Mouse (Mus musculus): ENCODE data around the gene Rpl12.

Gene Rpl12

DNA sequence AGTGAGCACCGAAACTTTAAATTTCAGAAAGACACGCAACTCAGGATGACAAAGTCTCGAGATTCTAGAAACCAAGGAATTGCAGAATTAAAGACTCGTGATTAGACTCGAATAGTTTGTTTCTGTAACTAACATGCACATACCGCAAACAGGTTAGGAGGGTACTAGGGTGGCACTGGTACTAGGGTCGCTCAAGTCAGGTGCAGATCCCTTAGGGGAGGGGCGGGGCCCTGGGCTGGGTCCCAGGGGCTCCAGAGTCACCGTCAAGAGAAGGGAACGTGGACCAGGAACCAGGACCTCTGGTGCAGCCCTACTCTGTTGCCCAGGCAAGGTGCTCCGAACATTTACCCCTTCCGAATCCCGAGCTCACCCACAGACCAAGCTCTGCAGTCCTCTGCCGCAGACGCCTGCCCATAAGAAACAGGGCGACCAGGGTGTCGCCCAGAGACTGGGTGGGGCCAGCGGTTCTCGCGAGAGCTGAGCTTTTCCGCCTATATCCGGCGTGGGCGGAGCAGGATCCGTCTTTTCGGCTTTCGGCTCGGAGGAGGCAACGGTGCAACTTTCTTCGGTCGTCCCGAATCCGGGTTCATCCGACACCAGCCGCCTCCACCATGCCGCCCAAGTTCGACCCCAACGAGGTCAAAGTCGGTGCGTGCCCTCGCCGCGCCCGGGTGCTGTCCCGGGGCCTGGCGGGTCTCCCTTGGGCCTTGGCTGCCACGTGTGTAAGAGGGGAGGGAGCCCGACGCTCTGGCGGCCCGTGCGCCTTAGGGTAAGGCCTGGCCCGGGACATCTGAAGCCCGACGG, at the start of gene Rpl12, which contains the start of gene Lrsam1:
Rpl12 (plus strand) TSS at position 368 of the 804 bp plus-strand sequence.
Lrsam1 (minus strand) TSS at position 423 of the 804 bp plus-strand sequence.
- DNase-seq (ENCODE audit: low spot score): peak; percentile 95

DNA sequence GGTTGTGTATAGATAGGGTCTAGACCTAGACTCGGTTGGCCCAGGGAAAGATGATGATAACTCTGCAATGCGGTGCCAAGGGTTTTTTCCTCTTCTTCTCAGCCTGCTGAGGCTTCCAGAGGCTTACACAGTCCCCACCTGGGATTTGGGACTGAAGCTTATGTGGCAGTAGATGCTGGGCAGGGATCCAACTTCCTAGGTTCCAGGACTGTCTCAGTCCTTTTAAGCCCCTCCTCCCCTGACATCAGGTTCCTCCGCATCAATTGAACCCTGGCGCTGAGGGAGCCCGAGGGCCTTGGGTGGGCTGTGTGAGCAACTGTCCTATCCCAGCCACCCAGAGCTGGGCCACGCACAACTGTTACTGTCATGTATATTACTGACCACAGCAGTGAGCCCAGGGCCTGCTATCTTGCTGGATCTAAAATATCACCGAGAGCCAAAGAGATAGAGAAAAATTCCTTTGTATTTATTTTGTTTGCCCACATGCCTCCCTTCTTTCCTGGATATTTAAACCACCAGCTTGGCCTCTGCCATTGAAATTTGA, 49.6 kb upstream of the Rpl12 start:
- no peak for DNase-seq (ENCODE audit: low spot score)

DNA sequence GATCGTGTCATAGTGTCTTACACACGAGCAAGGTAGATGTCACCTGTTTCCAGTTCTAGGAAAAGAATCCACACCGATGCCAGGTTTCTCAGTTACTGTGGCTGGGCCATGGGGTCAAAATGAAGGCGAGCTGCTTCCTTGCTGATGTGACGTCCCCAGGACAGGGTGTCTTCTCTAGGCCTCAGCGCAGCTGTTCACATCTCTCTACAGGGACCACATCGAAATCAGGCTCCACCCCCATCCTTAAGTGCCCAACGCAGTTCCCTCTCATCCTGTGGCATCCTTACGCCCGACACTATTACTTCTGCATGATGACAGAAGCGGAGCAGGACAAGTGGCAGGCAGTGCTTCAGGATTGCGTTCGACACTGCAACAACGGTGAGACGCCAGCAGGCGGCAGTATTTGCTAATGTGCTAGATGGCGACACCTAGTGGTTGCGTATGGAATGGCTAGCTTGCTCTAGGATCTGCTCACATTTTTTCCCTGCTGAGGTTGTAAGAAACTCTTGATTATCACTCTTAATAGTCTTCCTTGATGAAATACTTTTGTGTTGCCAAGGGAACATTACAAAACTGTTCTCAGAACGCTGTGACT, 49.1 kb upstream of the Rpl12 start:
- peak; percentile 97 for DNase-seq (ENCODE audit: low spot score)

DNA sequence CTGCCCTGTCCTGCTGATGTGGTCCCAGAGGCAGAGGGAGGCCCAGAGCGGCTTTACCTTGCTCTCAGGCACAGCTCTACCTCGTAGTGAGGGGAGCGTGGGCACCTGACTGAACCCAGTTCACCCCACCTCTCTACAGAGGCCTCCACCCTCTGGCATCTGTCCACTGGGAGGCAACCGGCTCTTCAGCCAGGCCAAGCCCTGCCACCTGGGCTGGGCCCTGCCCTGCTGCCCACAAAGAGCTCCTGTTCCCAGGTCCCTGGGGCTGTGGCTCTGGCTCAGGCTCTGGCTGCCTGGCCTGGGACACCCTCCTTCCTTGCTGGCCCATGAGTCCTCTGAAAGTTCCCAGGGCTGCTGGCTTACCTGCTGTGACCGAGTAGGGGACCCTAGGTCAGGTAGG, 47.0 kb upstream of the Rpl12 start:
- no peak for DNase-seq (ENCODE audit: low spot score)

DNA sequence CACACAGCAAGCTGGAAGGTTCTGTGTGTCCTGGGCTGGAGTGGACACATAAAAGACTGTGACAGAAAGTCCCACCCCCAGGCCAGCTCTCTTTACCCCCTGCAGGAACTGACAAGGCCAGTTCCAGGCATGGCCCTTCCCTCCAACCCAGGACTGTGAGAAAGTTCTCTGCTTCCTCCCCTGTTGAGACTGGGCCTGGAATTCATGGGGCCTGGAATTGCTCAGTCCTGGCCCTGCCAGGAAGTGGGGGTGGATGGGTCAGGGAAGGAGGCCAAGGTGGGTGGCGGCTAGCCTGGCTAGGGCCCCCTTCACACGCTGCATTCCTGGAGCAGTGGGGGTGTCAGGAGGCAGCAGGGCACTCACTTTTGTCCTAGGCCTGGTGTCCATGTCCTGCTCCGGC, 46.5 kb upstream of the Rpl12 start:
- DNase-seq (ENCODE audit: low spot score): peak; percentile 59

DNA sequence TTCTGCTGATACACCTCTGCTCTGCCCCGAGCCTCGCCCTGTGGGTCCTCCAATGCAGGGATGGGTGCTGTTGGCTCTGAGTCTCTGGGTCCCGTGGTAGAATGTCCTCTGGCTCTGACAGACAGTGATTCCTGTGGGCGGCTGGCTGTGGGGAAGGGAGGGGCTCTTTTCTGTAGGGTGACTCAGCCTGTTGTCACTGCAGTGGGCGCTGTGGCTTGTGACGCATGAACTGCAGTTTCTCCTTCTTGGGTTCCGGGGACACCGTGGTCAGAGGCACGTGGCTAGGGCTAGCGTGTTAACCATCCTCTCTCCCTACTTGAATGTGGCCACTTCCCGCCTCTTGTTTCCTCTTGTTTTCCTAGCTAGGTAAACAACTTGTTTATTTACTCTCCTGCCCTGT, 43.8 kb upstream of the Rpl12 start:
- DNase-seq (ENCODE audit: low spot score): no peak

DNA sequence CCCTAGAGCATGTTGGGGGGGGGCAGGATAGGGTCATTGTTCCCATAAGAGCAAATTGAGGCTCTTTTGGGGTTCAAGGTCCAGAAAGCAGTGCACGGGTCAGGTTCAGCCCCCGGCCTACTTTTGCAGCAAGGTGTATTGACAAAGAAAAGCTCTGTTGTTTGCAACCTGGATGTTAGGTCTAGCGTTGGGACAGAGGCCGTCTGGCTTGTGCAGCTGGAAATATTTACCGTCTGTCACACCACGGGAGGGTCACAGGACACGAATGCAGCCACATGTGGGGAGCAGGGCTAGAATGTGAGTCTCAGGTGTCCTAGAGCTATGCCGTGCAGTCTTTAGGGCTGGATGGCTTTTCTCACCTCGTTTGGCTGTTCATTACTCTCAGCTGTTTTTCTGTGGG, 43.0 kb upstream of the Rpl12 start:
- DNase-seq (ENCODE audit: low spot score): no peak

DNA sequence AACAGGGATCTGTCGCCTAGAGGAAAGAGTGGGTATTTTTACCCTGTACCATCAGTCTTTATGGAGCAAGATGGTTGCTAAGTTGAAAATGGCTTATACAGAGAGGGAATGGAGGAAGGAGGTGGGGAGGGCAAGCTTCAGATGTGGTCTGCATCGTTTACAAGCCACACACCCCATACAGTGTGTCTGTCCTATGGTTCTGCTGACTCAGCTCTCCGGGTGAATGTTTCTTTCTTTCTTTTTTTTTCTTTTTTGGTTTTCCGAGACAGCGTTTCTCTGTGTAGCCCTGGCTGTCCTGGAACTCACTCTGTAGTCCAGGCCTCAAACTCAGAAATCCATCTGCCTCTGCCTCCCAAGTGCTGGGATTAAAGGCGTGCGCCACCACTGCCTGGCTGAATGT, 40.1 kb upstream of the Rpl12 start:
- no peak for DNase-seq (ENCODE audit: low spot score)

DNA sequence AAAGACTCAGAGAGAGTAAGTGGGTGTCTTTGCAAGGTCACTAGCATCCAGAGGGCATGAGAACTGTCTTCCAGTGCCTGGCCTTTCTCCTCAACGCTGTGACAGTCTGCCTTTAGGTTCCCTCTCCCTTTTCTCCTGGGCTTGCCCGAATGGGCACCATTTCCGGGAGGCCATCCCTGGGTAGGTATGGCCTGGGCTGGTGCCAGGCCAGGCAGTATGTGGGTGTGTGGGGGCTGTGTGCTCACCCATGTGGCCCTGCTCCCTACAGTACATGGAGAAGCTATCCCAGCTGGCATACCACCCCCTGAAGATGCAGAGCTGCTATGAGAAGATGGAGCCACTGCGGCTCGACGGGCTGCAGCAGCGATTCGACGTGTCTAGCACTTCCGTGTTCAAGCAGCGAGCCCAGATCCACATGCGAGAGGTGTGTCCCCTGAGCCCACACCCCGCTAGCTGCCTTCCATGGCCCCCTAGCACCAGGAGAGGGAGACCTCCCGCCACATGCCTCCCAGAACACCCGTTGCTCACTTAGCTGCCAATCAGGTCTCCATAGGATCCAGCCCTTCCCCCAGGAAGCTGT, 39.5 kb upstream of the Rpl12 start:
- DNase-seq (ENCODE audit: low spot score): no peak

DNA sequence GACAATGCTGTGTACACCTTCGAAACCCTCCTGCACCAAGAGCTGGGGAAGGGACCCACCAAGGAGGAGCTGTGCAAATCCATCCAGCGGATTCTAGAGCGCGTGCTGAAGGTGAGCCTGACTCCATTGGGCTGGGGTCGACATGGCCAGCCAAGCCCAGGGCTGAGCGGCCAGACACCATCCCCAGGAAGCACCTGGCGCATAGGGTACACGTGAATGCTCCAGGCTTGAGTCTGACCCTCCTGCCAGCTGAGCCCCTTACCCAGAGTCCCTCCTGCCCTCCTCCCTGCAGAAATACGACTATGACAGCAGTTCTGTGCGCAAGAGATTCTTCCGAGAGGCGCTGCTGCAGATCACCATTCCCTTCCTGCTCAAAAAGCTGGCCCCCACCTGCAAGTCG, 38.8 kb upstream of the Rpl12 start:
- no peak for DNase-seq (ENCODE audit: low spot score)

DNA sequence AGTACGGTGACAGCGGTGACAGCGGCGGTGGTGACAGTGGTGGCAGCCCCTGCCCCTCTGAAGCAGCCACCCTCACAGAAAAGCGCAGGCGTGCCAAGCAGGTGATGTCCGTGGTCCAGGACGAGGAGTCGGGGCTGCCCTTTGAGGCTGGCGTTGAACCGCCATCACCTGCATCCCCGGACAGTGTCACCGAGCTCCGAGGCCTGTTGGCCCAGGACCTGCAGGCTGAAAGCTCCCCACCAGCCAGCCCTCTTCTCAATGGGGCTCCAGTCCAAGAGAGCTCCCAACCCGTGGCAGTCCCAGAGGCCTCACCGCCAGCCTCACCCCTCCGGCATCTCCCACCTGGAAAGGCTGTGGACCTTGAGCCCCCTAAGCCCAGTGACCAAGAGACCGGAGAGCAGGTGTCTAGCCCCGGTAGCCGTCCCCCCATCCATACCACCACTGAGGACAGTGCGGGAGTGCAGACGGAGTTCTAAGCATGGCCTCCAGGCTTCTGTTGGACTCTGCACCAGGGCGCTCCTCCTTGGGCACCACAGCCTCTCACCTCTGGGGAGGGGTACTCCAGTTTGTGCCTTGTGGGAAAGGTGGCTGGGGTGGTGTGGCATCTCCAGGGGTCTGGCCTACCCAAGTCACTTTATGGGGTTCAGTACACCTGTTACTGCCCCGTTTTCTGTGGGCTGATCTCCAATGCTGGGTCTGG, 37.7 kb upstream of the Rpl12 start:
- no peak for DNase-seq (ENCODE audit: low spot score)

DNA sequence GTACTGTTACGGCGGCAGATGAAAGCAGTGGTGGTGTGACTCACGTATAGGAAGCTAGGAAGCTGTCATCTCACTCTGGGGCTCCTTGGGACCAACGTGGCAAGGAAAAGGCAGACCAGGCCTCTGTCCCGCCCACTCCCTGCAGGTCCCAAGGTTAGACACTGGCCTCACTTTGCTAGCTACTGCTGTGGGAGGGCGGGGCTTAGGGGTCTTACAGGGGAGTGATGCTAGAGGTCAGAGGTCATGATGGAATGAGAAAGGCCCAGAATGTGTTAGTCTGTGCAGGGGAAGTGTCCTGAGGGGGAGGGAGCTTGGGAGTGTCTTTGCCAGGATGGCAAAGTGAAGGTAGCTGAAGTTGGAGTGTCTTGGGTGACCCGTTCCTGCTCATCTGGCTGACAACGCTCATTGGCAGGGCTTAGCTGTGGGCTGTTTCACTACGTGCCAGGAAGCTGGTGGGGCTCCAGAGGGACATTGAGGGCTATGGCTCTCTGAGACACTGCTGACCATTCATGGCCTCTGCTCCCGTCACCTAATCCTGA, 37.0 kb upstream of the Rpl12 start:
- no peak for DNase-seq (ENCODE audit: low spot score)

DNA sequence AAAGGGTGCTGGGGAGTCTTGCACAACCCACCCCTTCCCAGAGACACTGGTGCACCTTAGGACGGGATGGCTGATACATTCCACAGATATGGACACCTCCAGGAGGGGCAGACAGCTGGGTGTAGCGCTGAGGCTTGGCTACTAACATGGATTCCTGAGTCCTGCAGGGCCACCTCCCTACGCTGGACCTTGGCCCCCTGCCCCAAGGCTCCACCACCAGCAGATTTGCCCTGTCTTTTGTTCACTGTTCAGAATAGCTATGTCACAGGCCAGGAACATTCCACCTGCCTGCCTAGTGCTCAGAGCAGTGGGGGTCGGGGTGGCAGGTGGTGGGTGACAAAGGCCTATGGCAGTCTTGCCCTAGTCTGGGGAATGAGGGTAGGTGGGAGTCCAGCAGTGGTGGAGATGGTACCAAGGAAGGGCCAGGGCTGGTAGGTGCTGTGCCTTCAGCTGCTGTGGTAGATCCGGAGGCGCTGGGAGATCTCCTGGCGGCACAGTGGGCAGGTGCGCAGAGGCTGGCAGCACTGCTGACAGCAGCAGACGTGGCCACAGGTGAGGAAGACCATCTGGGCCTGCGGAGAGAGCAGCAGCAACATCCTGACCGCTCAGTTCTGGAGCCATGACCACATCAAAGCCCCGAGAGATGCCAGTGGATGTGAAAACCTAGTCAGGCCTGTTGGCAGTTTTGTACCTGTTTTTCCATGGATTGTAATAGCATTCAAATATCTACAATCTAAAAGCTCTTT, 34.9 kb upstream of the Rpl12 start:
- DNase-seq (ENCODE audit: low spot score): no peak

DNA sequence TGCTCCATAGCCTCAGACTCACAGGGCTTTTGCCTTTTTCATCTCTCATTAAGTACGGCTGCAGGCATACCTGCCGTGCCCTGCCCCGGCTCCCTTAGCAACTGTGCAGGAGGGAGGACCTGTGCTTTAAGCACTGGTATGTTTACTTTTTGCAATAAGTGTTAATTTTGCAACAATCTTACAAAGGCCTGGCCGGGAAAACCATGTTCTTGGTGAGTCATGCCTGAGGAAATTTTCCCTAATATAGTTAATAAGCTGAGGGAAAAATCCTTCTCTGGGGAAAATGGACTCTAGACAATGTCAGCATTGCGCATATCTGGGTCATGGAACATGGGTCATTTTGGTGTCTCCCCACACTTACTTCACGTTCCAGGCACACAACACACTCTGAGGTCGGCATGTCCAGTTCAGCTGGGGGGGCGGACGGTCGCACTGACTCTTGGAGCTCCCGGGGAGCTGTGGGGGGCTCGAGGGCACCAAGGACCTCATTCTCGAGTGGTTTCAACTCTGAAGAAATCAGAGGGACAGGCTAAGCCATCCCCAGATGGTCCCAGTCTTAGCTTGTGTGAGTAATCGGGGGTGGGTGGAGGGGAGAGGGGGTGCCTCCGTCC, 33.6 kb upstream of the Rpl12 start:
- DNase-seq (ENCODE audit: low spot score): no peak

DNA sequence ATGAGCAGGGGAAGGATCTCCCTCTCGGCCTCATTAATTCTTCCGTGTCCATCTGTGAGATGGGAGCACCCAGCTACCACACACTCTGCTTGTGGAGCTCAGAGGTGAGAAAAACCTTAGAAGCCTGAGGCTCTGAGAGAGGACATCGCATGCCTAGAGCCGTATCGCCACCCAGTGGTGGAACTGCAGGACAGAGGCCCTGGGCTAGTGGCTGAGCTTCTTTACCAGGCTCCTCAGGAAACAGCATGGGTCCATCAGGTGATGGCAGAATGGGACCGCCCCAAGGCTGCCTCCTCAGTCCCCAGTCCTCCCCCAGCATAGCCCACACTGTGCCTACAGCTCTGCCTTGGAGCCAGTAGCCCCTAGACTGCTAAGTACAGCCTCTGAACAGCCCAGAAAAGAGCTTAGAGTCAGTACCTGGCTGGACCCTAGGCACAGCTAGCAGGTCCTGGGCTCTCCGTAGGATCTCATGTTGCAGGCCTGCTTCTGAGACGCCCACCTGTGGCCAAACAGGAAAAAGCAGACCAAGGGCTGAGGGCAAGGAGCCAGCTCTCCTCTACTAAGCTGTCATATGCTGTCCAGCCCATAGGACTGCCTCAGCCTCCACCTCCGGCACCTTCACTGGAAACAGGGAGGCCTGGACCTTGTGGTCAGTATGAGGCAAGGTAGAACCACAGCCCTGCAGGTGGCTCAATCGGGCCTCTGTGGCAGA, 33.0 kb upstream of the Rpl12 start:
- DNase-seq (ENCODE audit: low spot score): peak; percentile 85

DNA sequence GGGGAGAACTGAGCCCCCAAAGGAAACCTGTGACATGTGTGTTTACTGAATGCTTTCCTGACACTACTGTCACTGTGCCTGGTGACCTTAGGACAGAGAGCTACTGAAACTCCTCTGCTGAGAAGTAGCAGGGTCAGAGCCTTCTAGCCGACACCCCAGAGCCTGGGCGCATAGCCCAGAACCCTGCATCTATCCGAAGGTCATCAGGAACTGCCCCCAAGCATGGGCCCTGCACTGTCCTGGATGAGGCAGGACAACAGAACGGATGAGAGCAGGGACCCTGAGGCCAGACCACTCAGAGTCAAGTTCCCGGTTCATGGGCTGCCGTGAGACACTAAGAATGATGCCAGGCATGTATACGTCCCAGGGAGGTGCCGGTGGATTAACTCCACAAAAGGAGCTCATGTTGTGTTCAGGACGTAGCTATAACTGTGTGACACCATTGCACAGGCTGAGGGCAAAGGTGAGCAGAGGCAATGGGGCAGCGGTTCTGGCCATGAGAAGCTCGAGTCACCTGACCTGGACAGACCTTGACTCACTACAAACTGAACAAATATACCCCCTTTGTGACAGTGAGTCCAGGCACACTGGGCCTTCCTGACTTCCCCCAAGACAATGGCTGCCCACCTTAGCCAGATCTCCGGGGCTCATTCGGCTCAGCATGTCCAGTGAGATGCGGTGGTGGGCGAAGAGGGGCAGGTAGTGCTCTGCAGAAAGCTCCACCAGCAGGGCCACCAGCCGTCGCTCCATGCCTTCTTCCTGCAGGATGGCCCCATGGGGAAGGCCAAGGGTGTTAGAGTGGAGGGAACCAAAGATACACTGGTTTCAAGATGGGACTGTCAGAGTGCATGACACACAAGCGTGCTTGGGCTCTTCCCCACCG, 32.2 kb upstream of the Rpl12 start:
- no peak for DNase-seq (ENCODE audit: low spot score)

DNA sequence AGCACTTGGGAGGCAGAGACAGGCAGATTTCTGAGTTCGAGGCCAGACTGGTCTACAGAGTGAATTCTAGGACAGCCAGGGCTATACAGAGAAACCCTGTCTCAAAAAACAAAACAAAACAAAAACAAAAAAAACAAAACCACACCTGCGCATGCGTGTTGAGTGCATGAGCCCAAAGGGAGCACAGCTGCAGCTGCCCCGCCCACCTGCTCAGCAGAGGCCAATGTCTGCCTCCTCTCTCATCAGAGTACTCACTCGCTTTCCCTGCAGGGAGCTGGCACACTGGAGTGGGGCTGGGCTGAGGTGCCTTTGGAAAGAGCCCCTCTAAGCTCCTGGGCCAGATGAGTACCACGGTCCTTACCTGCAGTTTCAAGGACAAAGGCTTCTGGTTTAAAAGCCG, 29.6 kb upstream of the Rpl12 start:
- no peak for DNase-seq (ENCODE audit: low spot score)

DNA sequence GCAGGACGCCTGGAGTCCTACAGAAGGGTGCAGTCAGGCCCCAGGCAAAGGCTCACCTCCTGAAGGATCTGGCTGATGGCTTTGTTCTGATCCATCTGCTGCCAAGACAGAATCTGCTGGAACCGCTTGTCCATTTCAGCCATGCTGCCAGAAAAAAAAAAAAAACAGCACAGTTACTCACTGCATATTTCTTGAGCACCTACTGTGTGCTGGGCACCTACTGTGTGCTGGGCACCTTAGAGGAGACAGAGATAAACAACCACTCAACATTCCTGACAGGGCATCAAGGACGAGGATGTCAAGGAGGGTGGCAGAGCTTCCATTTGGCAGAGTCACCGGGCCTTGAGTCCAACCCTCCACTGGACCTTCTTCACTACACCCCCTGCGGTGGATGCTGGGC, 22.6 kb upstream of the Rpl12 start:
- DNase-seq (ENCODE audit: low spot score): no peak

DNA sequence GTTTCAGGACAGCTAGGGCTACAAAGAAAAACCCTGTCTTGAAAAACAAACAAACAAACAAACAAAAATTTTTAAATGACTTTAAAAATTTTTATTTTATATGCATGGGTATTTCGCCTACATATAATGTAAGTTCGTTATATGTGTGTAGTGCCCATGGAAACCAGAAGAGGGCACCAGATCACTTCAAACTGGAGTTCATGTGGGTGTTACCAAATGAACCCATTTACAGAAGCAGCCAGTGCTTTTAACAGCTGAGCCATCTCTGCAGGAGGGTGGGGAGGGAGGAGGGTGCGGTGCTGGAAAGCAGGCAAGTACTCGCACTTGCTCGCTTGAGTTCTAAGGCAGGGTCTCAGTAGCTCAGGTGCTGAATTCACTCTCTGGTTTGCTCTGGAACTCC, 21.9 kb upstream of the Rpl12 start:
- peak; percentile 63 for DNase-seq (ENCODE audit: low spot score)
